Mouse (Mus musculus) hindbrain, embryonic 10.5 days (tissue): ENCODE measurements at regions not wholly inside any gene's neighbourhood (a gene's known extent, or its start where the extent isn't known, plus 50 kb on each side); places are given as distances from the start of the nearest gene placed in this dataset.

Experiments
- DNase-seq: peaks from one replicate; pipeline ENCODE4 v3.0.0-alpha.2; 2017; ENCODE audit warnings: low spot score
- H3K27ac ChIP-seq: fragments of 300-500 bp; sonication (generic); 2 replicates; pipeline ENCODE4 v1.5.1; 2016; ENCODE audit warnings: mild to moderate bottlenecking, moderate library complexity
- H3K27me3 ChIP-seq: fragments of 300-500 bp; sonication (generic); 2 replicates; pipeline ENCODE4 v1.6.1; 2016; ENCODE audit warnings: mild to moderate bottlenecking; ENCODE audit not compliant: poor library complexity, insufficient read depth, severe bottlenecking
- H3K36me3 ChIP-seq: fragments of 300-500 bp; sonication (generic); 2 replicates; pipeline ENCODE4 v1.6.1; 2016; ENCODE audit warnings: mild to moderate bottlenecking, moderate library complexity
- H3K4me1 ChIP-seq: fragments of 300-500 bp; sonication (generic); replicated peaks from 2 replicates; pipeline ENCODE4 v1.6.1; 2016; ENCODE audit warnings: mild to moderate bottlenecking
- H3K4me3 ChIP-seq: fragments of 300-500 bp; sonication (generic); 2 replicates; pipeline ENCODE4 v1.5.1; 2016; ENCODE audit warnings: mild to moderate bottlenecking, moderate library complexity
- H3K9me3 ChIP-seq: fragments of 300-500 bp; sonication (generic); 2 replicates; pipeline ENCODE4 v1.6.1; 2016; ENCODE audit warnings: mild to moderate bottlenecking, moderate library complexity
- WGBS: fragments of 180-500 bp; shearing (Covaris S2); methylation state at CpG from one replicate; pipeline ENCODE4 v1.1.7; 2016; 5-methylcytosine and 5-hydroxymethylcytosine counted together

DNA sequence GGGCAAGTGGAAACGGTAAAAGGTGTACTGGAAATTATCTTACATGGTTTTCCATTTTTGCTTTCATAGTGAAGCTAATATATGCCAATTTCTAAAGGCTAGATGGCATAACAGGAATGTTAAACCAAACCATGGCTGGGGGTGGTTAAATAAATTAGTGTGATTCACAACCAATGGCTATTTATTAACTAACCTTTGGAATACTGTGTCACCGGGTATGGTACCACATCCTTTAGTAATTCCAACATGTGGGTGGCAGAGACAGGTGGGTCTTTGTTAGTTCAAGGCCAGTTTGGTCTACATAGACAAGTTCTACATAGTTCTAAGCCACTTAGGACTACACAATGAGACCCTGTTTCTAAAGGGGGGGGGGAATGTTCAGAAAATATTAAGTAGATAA, 179.8 kb upstream of the Plxnc1 start:
- WGBS = 93% methylated on average over 2 of the region's 2 CpGs
- H3K9me3 ChIP-seq = no peaks in the 10 kb centered on the region
- H3K4me3 ChIP-seq = no peak overlapping the region
- H3K4me1 ChIP-seq = no peaks in the 10 kb centered on the region
- DNase-seq = no peak
- no peaks in the 10 kb centered on the region for H3K36me3 ChIP-seq
- H3K27me3 ChIP-seq = no peaks in the 10 kb centered on the region
- H3K27ac ChIP-seq = no peak overlapping the region

DNA sequence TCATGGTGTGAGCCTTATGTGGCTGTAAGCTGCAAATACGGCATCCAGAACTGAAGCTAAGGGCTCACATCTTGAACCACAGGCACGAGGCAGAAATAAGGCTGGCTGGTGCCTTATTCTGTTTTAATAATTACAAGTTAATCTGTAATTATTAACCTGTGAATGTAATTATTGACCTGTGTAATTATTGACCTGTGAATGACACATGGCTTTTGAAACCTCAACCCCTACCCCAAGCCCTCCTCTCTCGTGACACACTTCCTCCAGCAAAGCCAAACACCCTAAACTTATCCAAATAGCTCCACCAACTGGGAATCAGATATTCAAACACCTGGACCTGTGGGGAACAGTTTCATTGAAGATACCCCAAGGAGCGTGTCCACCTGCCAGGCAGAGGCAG, 175.4 kb upstream of the Plxnc1 start:
- DNase-seq = no peak
- Histone ChIP-seq H3K4me1 (peaks cover 4% of the 10 kb centered on the region; the same call in 1 of the 2 replicates), H3K27ac (no peak overlapping the region), H3K36me3 (no peaks in the 10 kb centered on the region), H3K4me3 (no peak overlapping the region), H3K27me3 (no peaks in the 10 kb centered on the region), H3K9me3 (no peaks in the 10 kb centered on the region)
- 89% methylated on average over 4 of the region's 4 CpGs for WGBS

DNA sequence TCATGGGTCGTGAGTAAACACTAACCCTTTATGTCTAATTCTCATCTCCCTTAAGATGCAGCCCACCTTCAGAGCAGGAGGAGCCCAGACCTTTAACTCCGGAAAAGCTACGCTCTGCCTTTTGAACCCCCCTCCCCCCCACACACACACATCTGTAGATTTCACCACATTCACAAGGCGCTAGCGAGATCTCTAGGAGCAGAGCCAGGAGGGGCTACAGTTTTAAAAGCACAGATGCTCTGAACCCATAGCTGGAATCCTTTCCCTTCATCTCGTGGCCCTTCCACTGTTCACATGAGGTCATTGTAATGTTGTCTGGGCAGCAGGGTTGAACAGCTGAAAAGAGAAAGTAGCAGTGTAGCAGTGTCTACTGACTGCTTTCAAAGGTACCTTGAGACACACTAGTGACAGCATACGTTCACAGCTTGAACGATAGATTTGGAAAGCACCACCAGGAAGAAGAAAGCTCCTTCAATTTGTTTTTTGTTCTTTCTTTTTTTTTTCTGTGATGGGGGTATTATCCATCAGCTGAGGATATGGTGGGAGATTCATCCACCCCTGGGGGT, 174.2 kb upstream of the Plxnc1 start:
- Histone ChIP-seq H3K4me1 (peaks cover 4% of the 10 kb centered on the region; the same call in 1 of the 2 replicates), H3K4me3 (no peak overlapping the region), H3K27ac (no peak overlapping the region), H3K36me3 (no peaks in the 10 kb centered on the region), H3K9me3 (no peaks in the 10 kb centered on the region), H3K27me3 (no peaks in the 10 kb centered on the region)
- WGBS = 73% methylated on average over 8 of the region's 8 CpGs
- no peak for DNase-seq

DNA sequence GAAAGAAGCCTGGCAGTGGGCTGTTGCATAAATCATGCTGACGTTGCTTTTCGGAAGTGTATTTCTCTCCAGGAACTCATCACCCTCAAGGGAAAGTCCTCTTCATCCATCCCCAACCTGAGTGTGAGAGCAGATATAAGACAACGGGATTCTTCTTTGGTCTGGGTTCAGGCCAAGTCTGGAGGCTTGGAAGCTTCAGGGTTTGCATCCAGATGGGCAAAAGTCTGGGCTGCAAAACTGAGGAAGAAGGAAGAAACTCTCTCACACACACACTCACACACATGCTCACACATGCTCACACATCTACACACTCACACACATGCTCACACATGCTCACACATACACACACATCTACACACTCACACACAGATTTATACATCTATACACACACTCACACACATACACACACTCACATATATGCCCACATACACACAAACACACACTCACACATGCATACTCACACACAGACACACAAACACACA, 173.1 kb upstream of the Plxnc1 start:
- DNase-seq = no peak
- H3K27me3 ChIP-seq = no peaks in the 10 kb centered on the region
- peaks cover 4% of the 10 kb centered on the region; the same call in 1 of the 2 replicates for H3K4me1 ChIP-seq
- H3K36me3 ChIP-seq = no peaks in the 10 kb centered on the region
- H3K9me3 ChIP-seq = no peaks in the 10 kb centered on the region
- no peak overlapping the region for H3K27ac ChIP-seq
- 89% methylated on average over 3 of the region's 3 CpGs for WGBS
- H3K4me3 ChIP-seq = no peak overlapping the region

DNA sequence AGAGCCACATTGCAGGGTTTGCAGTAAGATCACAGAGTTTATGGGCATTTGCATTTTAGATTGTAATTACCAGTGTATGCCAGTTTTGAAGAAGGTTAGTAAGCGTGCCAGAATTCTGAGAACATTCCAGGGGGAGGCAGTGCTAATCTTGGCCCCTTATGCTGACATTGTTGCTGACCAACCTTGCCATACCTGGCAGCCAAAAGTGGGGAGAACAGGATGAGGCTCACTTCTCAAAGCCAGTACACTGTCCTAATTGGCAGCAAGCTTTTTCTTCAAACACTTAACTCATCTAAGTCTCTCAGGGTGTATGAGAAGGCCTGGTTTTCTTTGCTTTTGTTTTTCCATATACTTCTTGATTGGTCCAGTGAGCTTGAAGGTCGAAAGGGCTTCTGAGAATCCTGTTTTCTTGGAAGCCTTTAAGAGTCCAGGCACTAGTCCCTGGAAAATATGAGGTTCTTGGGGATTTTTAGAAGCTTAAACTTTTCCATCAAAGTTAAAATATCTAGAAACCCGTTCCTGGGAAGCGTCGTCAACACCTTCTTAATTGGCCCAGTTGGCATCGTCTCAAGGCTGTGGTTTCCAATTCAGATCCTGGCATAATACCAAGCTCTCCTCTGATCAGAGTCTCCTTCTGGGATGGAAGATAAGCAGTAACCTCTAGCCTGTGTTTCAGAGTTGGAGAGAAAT, 172.6 kb upstream of the Plxnc1 start:
- WGBS = 91% methylated on average over 6 of the region's 6 CpGs
- peaks cover 4% of the 10 kb centered on the region; the same call in 1 of the 2 replicates for H3K4me1 ChIP-seq
- no peak overlapping the region for H3K4me3 ChIP-seq
- no peak overlapping the region for H3K27ac ChIP-seq
- H3K9me3 ChIP-seq = no peaks in the 10 kb centered on the region
- no peak for DNase-seq
- H3K36me3 ChIP-seq = no peaks in the 10 kb centered on the region
- no peaks in the 10 kb centered on the region for H3K27me3 ChIP-seq

DNA sequence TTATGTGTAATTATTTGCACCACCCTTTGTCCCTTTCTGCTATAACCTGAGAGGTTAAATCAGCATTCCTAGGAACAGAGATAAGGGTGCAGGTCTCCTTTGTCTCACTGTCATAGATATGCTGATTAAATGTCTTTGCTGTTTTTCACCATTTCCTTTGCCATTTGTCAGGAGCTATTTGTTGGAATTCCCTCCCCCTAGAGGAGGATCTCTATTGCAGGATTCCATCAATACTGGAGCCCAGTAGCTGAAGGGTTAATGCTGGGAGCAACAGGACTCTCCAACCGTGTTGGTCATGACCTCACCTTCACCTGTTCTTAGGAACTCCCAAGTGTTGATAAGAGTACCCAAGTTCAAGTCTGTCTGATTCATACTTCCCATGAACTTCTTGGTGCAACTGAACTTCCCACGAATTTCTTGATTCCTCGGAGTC, 172.0 kb upstream of the Plxnc1 start:
- DNase-seq = no peak
- Histone ChIP-seq H3K27me3 (no peaks in the 10 kb centered on the region), H3K9me3 (no peaks in the 10 kb centered on the region), H3K4me3 (no peak overlapping the region), H3K36me3 (no peaks in the 10 kb centered on the region), H3K4me1 (peaks cover 4% of the 10 kb centered on the region; the same call in 1 of the 2 replicates), H3K27ac (no peak overlapping the region)
- 70% methylated on average over 3 of the region's 3 CpGs for WGBS

DNA sequence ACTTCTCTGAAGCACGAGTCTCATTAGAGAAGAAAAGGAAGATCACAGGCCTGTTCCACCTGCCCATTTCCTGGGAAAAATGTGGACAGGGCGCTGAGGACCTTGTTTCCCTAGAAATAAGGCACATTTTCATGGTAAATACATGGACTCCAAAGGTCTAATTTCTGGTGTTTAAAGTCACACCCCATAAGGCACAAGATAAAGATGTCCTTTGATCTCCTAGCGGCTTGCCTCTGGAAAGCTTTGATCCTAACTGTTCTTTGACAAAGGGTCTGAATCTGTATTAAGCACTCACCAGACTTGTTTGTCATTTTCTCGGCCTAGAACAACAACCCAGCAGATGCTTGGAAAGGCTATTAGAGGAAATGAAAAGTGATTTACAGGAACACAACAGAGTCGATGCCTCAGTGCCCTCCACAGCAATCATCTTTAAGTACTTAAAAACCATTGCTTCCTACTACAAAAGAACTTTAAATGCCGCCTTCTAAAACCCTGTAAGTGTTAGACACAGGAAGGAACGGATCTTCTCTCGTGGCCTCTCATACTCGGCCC, 168.3 kb upstream of the Plxnc1 start:
- DNase-seq = no peak
- H3K27me3 ChIP-seq = no peaks in the 10 kb centered on the region
- H3K9me3 ChIP-seq = no peaks in the 10 kb centered on the region
- peaks cover 3% of the 10 kb centered on the region; the same call in 1 of the 2 replicates for H3K4me1 ChIP-seq
- WGBS = 67% methylated on average over 9 of the region's 9 CpGs
- no peak overlapping the region for H3K27ac ChIP-seq
- H3K36me3 ChIP-seq = no peaks in the 10 kb centered on the region
- H3K4me3 ChIP-seq = no peak overlapping the region

DNA sequence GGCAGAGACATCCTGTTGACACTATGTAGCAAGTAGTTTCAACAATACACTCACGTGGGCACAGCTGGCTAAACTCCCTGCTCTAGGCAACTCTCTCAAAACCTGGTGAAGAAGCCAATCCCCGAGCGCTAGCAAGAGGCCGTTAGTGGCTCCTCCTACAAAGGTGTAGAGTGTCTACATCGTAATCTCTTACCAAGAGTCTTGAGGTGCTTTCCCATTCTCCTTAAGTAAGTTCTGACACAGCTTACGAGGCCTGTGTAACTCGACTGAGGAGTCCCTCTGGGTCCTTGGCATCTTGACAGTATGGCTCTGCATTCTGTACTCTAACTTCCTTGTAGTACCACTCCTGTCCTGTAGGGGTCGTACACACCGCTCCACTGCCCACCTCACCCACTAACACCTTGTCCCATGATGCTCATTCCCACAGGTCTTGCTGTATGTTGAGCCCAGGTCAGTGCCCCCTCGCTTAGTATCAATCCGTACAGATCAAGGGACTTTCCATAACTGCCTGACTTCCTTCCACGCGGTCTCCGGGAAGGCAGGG, 167.7 kb upstream of the Plxnc1 start:
- no peaks in the 10 kb centered on the region for H3K36me3 ChIP-seq
- WGBS = 71% methylated on average over 14 of the region's 14 CpGs
- DNase-seq = no peak
- H3K27me3 ChIP-seq = no peaks in the 10 kb centered on the region
- H3K4me1 ChIP-seq = peaks cover 9% of the 10 kb centered on the region
- H3K9me3 ChIP-seq = no peaks in the 10 kb centered on the region
- no peak overlapping the region for H3K27ac ChIP-seq
- H3K4me3 ChIP-seq = no peak overlapping the region

DNA sequence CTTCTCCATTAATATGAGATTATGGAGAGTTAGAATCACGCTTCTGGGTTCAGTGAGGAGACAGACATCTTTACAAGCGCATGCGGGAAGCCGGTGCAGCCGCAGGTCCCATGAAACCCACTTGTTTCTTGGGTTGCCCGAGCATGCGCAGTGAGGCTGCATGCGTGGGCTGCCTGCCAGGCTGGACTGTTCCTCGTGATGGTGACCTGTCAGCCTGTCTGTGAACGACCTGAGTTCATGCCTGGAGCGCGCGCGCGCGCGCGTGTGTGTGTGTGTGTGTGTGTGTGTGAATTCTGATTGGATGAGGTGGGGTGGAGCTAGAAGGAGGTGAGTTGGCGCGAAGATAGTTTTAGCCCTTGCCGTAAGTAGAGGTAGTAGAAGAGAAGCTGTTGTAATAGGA, 166.2 kb upstream of the Plxnc1 start:
- DNase-seq = no peak
- no peaks in the 10 kb centered on the region for H3K36me3 ChIP-seq
- peaks cover 11% of the 10 kb centered on the region for H3K4me1 ChIP-seq
- H3K9me3 ChIP-seq = no peaks in the 10 kb centered on the region
- no peak overlapping the region for H3K27ac ChIP-seq
- no peaks in the 10 kb centered on the region for H3K27me3 ChIP-seq
- no peak overlapping the region for H3K4me3 ChIP-seq
- WGBS = 90% methylated on average over 21 of the region's 21 CpGs

DNA sequence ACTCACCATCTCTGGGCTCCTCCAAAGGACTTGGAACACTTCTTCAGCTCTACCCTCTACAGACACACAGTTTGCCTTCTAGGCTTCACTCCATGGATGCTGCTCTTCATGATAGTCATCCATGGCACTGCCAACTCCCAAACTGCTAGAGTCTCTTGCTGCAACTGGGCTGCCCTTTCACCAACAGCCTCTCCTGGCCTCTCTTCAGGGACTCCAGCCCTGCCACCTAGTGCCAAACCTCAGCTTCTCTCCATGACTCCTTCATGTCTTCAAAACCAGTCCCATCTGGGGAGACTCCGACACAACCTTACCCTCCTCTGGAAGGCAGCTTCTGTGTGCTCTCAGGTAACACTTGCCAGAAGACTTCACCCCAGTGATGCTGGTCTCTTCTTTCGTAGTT, 164.9 kb upstream of the Plxnc1 start:
- Histone ChIP-seq H3K9me3 (no peaks in the 10 kb centered on the region), H3K4me3 (no peak overlapping the region), H3K27me3 (no peaks in the 10 kb centered on the region), H3K27ac (no peak overlapping the region), H3K4me1 (peaks cover 11% of the 10 kb centered on the region), H3K36me3 (no peaks in the 10 kb centered on the region)
- no peak for DNase-seq
- WGBS = 88% methylated on average over 2 of the region's 2 CpGs

DNA sequence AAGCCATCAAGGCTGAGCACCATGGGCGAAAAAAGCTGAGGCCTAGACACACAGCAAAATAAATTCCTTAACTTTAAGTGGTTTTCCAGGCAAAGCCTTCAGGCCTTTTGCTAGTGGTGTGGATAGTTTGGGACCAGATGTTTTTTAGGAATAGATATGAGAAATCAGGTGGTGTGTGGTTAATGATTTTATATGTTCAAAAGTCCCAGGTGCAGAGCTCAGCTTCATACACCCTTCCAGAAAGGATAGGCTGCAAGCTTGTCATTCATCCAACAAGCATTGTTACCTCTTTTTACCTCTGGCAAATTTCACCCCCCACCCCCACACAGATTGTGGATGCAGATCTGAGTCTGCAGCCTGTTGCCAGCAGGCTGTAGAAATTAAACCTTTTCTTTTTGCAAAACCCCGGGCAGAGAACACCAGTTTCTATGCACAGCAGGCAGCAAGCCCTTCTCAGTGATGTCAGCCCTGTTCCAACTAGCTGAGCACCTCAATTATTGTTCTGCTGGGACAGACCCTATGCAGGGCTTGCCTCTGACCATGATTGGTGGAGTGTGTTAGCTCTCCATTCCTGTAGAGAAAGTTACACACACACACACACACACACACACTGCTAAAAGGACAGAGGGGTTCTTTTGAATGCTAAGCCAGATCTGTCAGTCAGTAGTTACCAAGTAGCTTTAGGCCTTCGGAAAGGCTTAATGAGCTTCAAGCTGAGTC, 163.1 kb upstream of the Plxnc1 start:
- Histone ChIP-seq H3K4me1 (peaks cover 11% of the 10 kb centered on the region), H3K36me3 (no peaks in the 10 kb centered on the region), H3K27ac (peak overlapping the region; percentile 59; the same call in 1 of the 2 replicates), H3K9me3 (no peaks in the 10 kb centered on the region), H3K27me3 (no peaks in the 10 kb centered on the region), H3K4me3 (no peak overlapping the region)
- WGBS = 31% methylated on average over 3 of the region's 3 CpGs
- peak; percentile 8 for DNase-seq

DNA sequence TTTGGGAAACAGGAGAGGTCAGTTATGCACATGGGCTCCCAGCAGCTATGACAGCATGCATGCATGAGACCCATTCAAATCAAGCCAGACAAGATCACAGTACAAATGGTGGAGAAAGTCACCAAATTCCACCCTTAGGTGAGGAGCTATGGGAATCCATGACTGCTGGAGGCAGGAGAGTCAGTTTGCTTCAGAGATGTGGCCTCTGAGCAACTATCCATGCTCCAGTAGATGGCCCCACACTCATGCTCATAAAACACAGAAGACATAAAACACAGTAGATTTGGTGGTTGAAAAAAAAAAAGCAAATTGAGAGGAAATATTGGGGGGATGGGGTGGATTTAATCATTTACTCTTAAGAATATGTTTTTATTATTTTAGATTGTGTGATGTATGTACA, 159.2 kb upstream of the Plxnc1 start:
- H3K9me3 ChIP-seq = no peaks in the 10 kb centered on the region
- H3K36me3 ChIP-seq = no peaks in the 10 kb centered on the region
- H3K4me3 ChIP-seq = no peak overlapping the region
- H3K4me1 ChIP-seq = peaks cover 11% of the 10 kb centered on the region
- no peaks in the 10 kb centered on the region for H3K27me3 ChIP-seq
- DNase-seq = no peak
- H3K27ac ChIP-seq = no peak overlapping the region

DNA sequence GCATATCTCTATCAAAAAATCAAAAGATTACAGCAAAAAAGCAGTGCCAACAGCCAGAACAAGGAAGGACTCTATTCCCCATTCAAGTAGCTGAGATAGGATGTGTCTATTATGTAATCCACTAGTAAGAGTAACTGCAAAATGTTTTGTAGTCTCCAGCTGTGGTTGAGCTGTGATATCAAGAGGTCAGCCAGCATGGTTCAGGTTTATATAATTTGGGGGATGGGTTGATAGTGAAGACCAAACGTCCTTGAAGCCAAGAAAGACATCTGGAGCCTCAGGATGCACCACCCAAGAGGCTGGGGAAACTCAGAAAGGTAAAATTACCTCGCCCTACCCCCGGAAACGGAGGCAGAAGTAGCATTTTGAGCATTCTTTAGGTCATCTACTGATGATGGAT, 158.3 kb upstream of the Plxnc1 start:
- H3K27ac ChIP-seq = no peak overlapping the region
- no peaks in the 10 kb centered on the region for H3K27me3 ChIP-seq
- DNase-seq = no peak
- H3K4me1 ChIP-seq = peaks cover 9% of the 10 kb centered on the region
- 78% methylated on average over 4 of the region's 4 CpGs for WGBS
- no peak overlapping the region for H3K4me3 ChIP-seq
- H3K9me3 ChIP-seq = no peaks in the 10 kb centered on the region
- H3K36me3 ChIP-seq = no peaks in the 10 kb centered on the region
